Mouse (Mus musculus) ES-Bruce4 (cell line): ENCODE measurements around the gene Echdc2. TPM values are rescaled to one million over a fixed set of nuclear protein-coding genes. Genes with fewer than 3 reads are reported as not detected.

Experiments
- H3K27ac ChIP-seq: 2 replicates; pipeline ENCODE4 v1.5.1; 2012; ENCODE audit warnings: low read length, inconsistent platforms; ENCODE audit not compliant: insufficient read depth
- H3K27me3 ChIP-seq: 2 replicates; pipeline ENCODE4 v1.6.1; 2012; ENCODE audit warnings: mild to moderate bottlenecking, low read length, inconsistent platforms; ENCODE audit not compliant: control insufficient read depth, poor library complexity, insufficient read depth, severe bottlenecking
- H3K36me3 ChIP-seq: 2 replicates; pipeline ENCODE4 v1.6.1; 2012; ENCODE audit warnings: inconsistent platforms, mild to moderate bottlenecking, low read length, moderate library complexity; ENCODE audit not compliant: control insufficient read depth, poor library complexity, insufficient read depth, severe bottlenecking
- H3K4me1 ChIP-seq: one replicate; pipeline ENCODE4 v1.8.1; 2011; ENCODE audit warnings: low read length; ENCODE audit not compliant: control insufficient read depth, insufficient read depth
- H3K4me3 ChIP-seq: 2 replicates; pipeline ENCODE4 v1.5.1; 2011; ENCODE audit warnings: low read depth, mild to moderate bottlenecking, low read length
- H3K9ac ChIP-seq: 2 replicates; pipeline ENCODE4 v1.6.1; 2012; ENCODE audit warnings: low read depth, mild to moderate bottlenecking, inconsistent platforms; ENCODE audit not compliant: poor library complexity, severe bottlenecking
- H3K9me3 ChIP-seq: replicated peaks from 2 replicates; pipeline ENCODE4 v1.6.1; 2012; ENCODE audit warnings: mild to moderate bottlenecking, low read length, inconsistent platforms; ENCODE audit not compliant: control insufficient read depth, poor library complexity, insufficient read depth, severe bottlenecking
- CTCF ChIP-seq: IDR thresholded peaks from one replicate; pipeline ENCODE4 v1.8.1; 2011; ENCODE audit warnings: low read depth, low read length
- EP300 ChIP-seq: IDR thresholded peaks from 2 replicates; pipeline ENCODE4 v1.6.1; 2011; ENCODE audit warnings: low read depth, low read length; ENCODE audit not compliant: insufficient read depth
- POLR2A ChIP-seq: IDR thresholded peaks from one replicate; pipeline ENCODE4 v1.8.1; 2011; ENCODE audit warnings: low read length; ENCODE audit not compliant: insufficient read depth
- polyA plus RNA-seq: library from polyadenylated mRNA; stranded (reverse); fragments of >200 nt; gene quantifications from 2 replicates; pipeline ENCODE4 v1.2.4, GENCODE M21; 2011; ENCODE audit warnings: low read depth; ENCODE audit not compliant: missing spikeins, insufficient read depth, insufficient read length

Echdc2 gene
- polyA plus RNA-seq, 1 experiment = 52.8 TPM

- Histone ChIP-seq H3K36me3 (peaks cover 12% of the 10 kb centered on the region), H3K9me3 (no peaks in the 10 kb centered on the region), H3K4me1 (peaks cover 5% of the 10 kb centered on the region), H3K27ac (no peak overlapping the region), H3K4me3 (no peak overlapping the region), H3K9ac (no peak overlapping the region), H3K27me3 (no peaks in the 10 kb centered on the region)
- TF ChIP-seq EP300 (no peak), POLR2A (no peak), CTCF (no peak)
These were observed 2.8 kb downstream of the Echdc2 start for GRCm38 (mm10) chr4:108168056-108168455.

DNA sequence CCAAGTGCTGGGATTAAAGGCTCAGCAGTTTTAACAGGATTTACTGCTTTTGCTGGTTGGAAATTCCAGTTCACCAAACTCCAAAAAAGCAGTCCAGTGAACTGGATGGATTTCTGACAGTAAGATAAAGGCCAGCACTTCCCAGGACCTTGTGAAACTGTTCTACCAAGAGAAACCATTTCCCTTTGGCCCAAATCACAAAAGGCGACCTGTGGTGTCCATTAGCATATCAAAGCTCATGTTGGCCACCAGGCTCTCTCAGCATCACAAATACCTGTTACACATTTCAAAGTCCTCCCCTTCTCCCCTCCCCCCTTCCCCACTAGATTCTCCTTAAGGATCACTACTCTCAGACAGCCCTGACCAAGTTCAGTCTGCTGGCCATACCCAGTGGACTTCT, 17.0 kb downstream of the Echdc2 start:
- Histone ChIP-seq H3K27ac (0 out of 2 replicates have a peak overlapping the region, but pooled peaks have one; percentile 40), H3K9me3 (peaks cover 5% of the 10 kb centered on the region; the same call in 1 of the 2 replicates)

DNA sequence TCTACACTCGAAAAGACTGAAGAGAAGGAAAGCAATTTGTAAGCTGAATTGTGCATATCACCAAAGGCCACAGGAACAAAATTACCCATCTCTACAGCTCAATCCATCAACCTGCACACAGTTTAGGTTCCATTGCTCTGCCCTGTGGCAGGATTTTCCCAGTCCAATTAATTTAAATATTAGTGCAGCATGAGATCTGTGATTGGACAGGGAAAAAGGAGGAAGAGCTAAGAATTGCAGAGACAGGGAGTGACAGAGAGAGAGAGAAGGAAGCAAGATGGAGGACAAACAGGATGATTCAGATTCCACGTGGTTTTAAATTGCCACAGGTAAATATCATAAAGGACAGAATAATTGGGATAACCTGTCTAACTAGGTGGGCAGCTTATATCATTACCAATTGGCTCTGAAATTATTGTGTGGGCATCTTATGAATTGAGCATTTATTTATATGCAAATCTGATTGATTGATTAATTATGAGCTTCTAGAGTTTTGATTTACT, 27.6 kb downstream of the Echdc2 start:
- H3K9me3 ChIP-seq = no peaks in the 10 kb centered on the region
- H3K27me3 ChIP-seq = no peaks in the 10 kb centered on the region
- H3K36me3 ChIP-seq = peaks cover 19% of the 10 kb centered on the region
- no peak overlapping the region for H3K27ac ChIP-seq
- H3K9ac ChIP-seq = peak overlapping the region; percentile 71
- no peaks in the 10 kb centered on the region for H3K4me1 ChIP-seq
- TF ChIP-seq POLR2A (no peak), EP300 (no peak), CTCF (no peak)
- peak overlapping the region; percentile 59 for H3K4me3 ChIP-seq

More for the DNA sequence above, 17.0 kb downstream of the Echdc2 start:
- H3K4me1 ChIP-seq = peaks cover 3% of the 10 kb centered on the region
- H3K4me3 ChIP-seq = no peak overlapping the region
- TF ChIP-seq EP300 (0 out of 2 replicates have a peak, but pooled peaks have one; percentile 25), CTCF (no peak), POLR2A (no peak)
- H3K27me3 ChIP-seq = no peaks in the 10 kb centered on the region; the same call in 1 of the 2 replicates
- peaks cover 22% of the 10 kb centered on the region for H3K36me3 ChIP-seq
- H3K9ac ChIP-seq = no peak overlapping the region

DNA sequence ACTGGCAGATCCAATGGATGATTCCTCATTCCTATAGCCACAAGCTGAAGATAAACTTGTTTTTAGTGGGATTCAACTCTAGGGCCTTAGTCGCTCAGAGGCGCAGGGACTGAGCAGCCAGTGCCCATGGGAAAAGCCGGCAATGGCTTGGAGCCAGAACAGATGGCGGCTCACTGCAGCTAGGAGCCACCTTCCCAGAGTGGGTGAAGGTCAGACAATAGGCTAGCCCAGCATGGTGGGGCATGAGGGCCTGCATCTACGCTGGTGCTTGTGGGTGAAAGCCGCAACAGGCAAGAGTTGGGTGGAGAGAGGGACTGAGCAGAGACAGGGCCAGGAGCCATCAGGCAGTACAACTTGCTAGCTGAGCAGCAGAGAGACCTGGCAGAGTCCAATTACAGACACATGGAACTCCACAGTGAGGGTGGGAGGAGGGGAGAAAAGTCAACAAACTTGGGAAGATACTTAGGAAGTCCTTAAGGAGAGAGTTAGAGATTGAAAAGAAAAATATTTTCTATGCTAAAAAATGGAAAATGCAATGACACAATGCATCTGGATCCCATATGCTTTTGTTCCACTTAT, 31.1 kb downstream of the Echdc2 start:
- peak overlapping the region; percentile 29; the same call in 1 of the 2 replicates for H3K4me3 ChIP-seq
- TF ChIP-seq CTCF (no peak), POLR2A (no peak), EP300 (no peak)
- no peaks in the 10 kb centered on the region for H3K4me1 ChIP-seq
- H3K27ac ChIP-seq = no peak overlapping the region
- H3K27me3 ChIP-seq = no peaks in the 10 kb centered on the region
- H3K9me3 ChIP-seq = no peaks in the 10 kb centered on the region
- H3K36me3 ChIP-seq = peaks cover 12% of the 10 kb centered on the region
- no peak overlapping the region for H3K9ac ChIP-seq

GRCm38 (mm10) chr4:108199236-108199635, 34.0 kb downstream of the Echdc2 start:
- no peaks in the 10 kb centered on the region for H3K9me3 ChIP-seq
- no peaks in the 10 kb centered on the region for H3K27me3 ChIP-seq
- H3K4me3 ChIP-seq = no peak overlapping the region
- H3K4me1 ChIP-seq = no peaks in the 10 kb centered on the region
- H3K36me3 ChIP-seq = peaks cover 15% of the 10 kb centered on the region
- TF ChIP-seq EP300 (no peak), POLR2A (no peak), CTCF (no peak)
- H3K9ac ChIP-seq = no peak overlapping the region
- H3K27ac ChIP-seq = no peak overlapping the region

DNA sequence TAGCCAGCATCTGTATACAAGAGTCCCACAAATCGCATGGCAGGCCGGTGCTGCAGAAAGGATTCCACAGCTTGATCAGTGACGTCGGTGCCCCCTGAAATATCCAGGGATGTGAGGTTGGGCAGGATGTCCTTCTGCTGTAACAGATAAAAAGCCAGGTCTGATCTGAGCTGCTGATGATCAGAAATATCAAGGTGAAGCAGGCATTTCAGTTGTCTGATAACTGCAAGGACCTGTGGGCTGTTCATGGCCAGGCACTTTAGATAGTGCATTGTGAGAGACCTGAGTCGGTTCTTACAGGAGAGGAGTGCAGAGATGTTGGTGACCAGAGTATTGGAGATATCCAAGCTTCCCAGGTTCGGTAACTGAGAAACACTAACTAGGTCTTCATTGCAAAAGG, 39.4 kb downstream of the Echdc2 start:
- no peak for TF ChIP-seq CTCF
- TF ChIP-seq EP300 = no peak
- Histone ChIP-seq H3K27me3 (no peaks in the 10 kb centered on the region), H3K27ac (no peak overlapping the region)

More for the DNA sequence above, 39.4 kb downstream of the Echdc2 start:
- Histone ChIP-seq H3K36me3 (peaks cover 22% of the 10 kb centered on the region), H3K9ac (no peak overlapping the region), H3K4me3 (no peak overlapping the region), H3K9me3 (no peaks in the 10 kb centered on the region), H3K4me1 (no peaks in the 10 kb centered on the region)
